Mouse (Mus musculus): Measurements from ENCODE around the gene Setx. TPM values are rescaled to one million over a fixed set of nuclear protein-coding genes. Genes with fewer than 3 reads are reported as not detected.

Gene Setx
- total and polyA plus RNA-seq, 2 experiments, result 1.8 to 13.6 TPM

GRCm38 (mm10) chr2:29206156-29206555 is 82.2 kb downstream of the Setx start:
- no peaks in the 10 kb centered on the region for H3K36me3 ChIP-seq (ENCODE audit: control insufficient read depth, insufficient read depth, low read length)
- no peak overlapping the region for H3K27ac ChIP-seq (replicated peaks; ENCODE audit: insufficient read depth, low read depth, low read length)
- WGBS, result 66% methylated on average over 8 of the region's 8 CpGs
- H3K27me3 ChIP-seq (ENCODE audit: control insufficient read depth, insufficient read depth, low read length), result no peaks in the 10 kb centered on the region
- DNase-seq (ENCODE audit: extremely low read depth, low read depth, low spot score), result no peak
- TF ChIP-seq POLR2A (IDR thresholded peaks at IDR 0.05; ENCODE audit: extremely low read depth, insufficient read depth, low read length) (no peak), CTCF (IDR thresholded peaks at IDR 0.05; ENCODE audit: low read depth, low read length) (no peak)
- H3K9ac ChIP-seq (ENCODE audit: low read depth, low read length), result no peak overlapping the region
- no peak overlapping the region for H3K4me3 ChIP-seq (ENCODE audit: insufficient read depth, low read depth, low read length)
- no peaks in the 10 kb centered on the region for H3K4me1 ChIP-seq (ENCODE audit: control insufficient read depth, insufficient read depth, low read length)
- H3K79me2 ChIP-seq (ENCODE audit: control insufficient read depth, insufficient read depth, low read length), result no peaks in the 10 kb centered on the region

GRCm38 (mm10) chr2:29216286-29217012 is 92.5 kb downstream of the Setx start:
- H3K27ac ChIP-seq (replicated peaks; ENCODE audit: insufficient read depth, low read depth, low read length), result no peak overlapping the region
- 61% methylated on average over 8 of the region's 8 CpGs for WGBS
- H3K4me3 ChIP-seq (ENCODE audit: insufficient read depth, low read depth, low read length), result no peak overlapping the region
- H3K4me1 ChIP-seq (ENCODE audit: control insufficient read depth, insufficient read depth, low read length), result no peaks in the 10 kb centered on the region
- H3K9ac ChIP-seq (ENCODE audit: low read depth, low read length), result no peak overlapping the region
- DNase-seq (ENCODE audit: extremely low read depth, low read depth, low spot score), result no peak
- H3K27me3 ChIP-seq (ENCODE audit: control insufficient read depth, insufficient read depth, low read length), result no peaks in the 10 kb centered on the region
- H3K36me3 ChIP-seq (ENCODE audit: control insufficient read depth, insufficient read depth, low read length), result no peaks in the 10 kb centered on the region
- H3K79me2 ChIP-seq (ENCODE audit: control insufficient read depth, insufficient read depth, low read length), result no peaks in the 10 kb centered on the region
- TF ChIP-seq CTCF (IDR thresholded peaks at IDR 0.05; ENCODE audit: low read depth, low read length) (peak; percentile 50), POLR2A (IDR thresholded peaks at IDR 0.05; ENCODE audit: extremely low read depth, insufficient read depth, low read length) (no peak)

- H3K9ac ChIP-seq (ENCODE audit: low read depth, low read length), result no peak overlapping the region
- TF ChIP-seq CTCF (IDR thresholded peaks at IDR 0.05; ENCODE audit: low read depth, low read length) (no peak), POLR2A (IDR thresholded peaks at IDR 0.05; ENCODE audit: extremely low read depth, insufficient read depth, low read length) (no peak)
- H3K4me1 ChIP-seq (ENCODE audit: control insufficient read depth, insufficient read depth, low read length), result no peaks in the 10 kb centered on the region
- H3K79me2 ChIP-seq (ENCODE audit: control insufficient read depth, insufficient read depth, low read length), result no peaks in the 10 kb centered on the region
- no peaks in the 10 kb centered on the region for H3K36me3 ChIP-seq (ENCODE audit: control insufficient read depth, insufficient read depth, low read length)
- DNase-seq (ENCODE audit: extremely low read depth, low read depth, low spot score), result no peak
- no peak overlapping the region for H3K27ac ChIP-seq (replicated peaks; ENCODE audit: insufficient read depth, low read depth, low read length)
- no peaks in the 10 kb centered on the region for H3K27me3 ChIP-seq (ENCODE audit: control insufficient read depth, insufficient read depth, low read length)
- H3K4me3 ChIP-seq (ENCODE audit: insufficient read depth, low read depth, low read length), result no peak overlapping the region
- 90% methylated on average over 5 of the region's 5 CpGs for WGBS
Observed at GRCm38 (mm10) chr2:29217042-29217441, 93.1 kb downstream of the Setx start.

GRCm38 (mm10) chr2:29217897-29218296 is 93.9 kb downstream of the Setx start:
- Histone ChIP-seq H3K79me2 (ENCODE audit: control insufficient read depth, insufficient read depth, low read length) (no peaks in the 10 kb centered on the region), H3K4me1 (ENCODE audit: control insufficient read depth, insufficient read depth, low read length) (no peaks in the 10 kb centered on the region), H3K27me3 (ENCODE audit: control insufficient read depth, insufficient read depth, low read length) (no peaks in the 10 kb centered on the region), H3K9ac (ENCODE audit: low read depth, low read length) (no peak overlapping the region), H3K4me3 (ENCODE audit: insufficient read depth, low read depth, low read length) (no peak overlapping the region), H3K36me3 (ENCODE audit: control insufficient read depth, insufficient read depth, low read length) (no peaks in the 10 kb centered on the region), H3K27ac (replicated peaks; ENCODE audit: insufficient read depth, low read depth, low read length) (no peak overlapping the region)
- TF ChIP-seq POLR2A (IDR thresholded peaks at IDR 0.05; ENCODE audit: extremely low read depth, insufficient read depth, low read length), result no peak
- 72% methylated on average over 10 of the region's 10 CpGs for WGBS
- no peak for DNase-seq (ENCODE audit: extremely low read depth, low read depth, low spot score)

GRCm38 (mm10) chr2:29218831-29219230 is 94.8 kb downstream of the Setx start:
- 89% methylated on average over 5 of the region's 5 CpGs for WGBS
- DNase-seq (ENCODE audit: extremely low read depth, low read depth, low spot score), result no peak
- Histone ChIP-seq H3K79me2 (ENCODE audit: control insufficient read depth, insufficient read depth, low read length) (no peaks in the 10 kb centered on the region), H3K4me3 (ENCODE audit: insufficient read depth, low read depth, low read length) (no peak overlapping the region), H3K27ac (replicated peaks; ENCODE audit: insufficient read depth, low read depth, low read length) (no peak overlapping the region), H3K36me3 (ENCODE audit: control insufficient read depth, insufficient read depth, low read length) (no peaks in the 10 kb centered on the region), H3K27me3 (ENCODE audit: control insufficient read depth, insufficient read depth, low read length) (no peaks in the 10 kb centered on the region), H3K9ac (ENCODE audit: low read depth, low read length) (no peak overlapping the region), H3K4me1 (ENCODE audit: control insufficient read depth, insufficient read depth, low read length) (no peaks in the 10 kb centered on the region)
- TF ChIP-seq CTCF (IDR thresholded peaks at IDR 0.05; ENCODE audit: low read depth, low read length) (no peak), POLR2A (IDR thresholded peaks at IDR 0.05; ENCODE audit: extremely low read depth, insufficient read depth, low read length) (no peak)

- Histone ChIP-seq H3K4me1 (ENCODE audit: control insufficient read depth, insufficient read depth, low read length) (no peaks in the 10 kb centered on the region), H3K27me3 (ENCODE audit: control insufficient read depth, insufficient read depth, low read length) (no peaks in the 10 kb centered on the region), H3K4me3 (ENCODE audit: insufficient read depth, low read depth, low read length) (no peak overlapping the region), H3K79me2 (ENCODE audit: control insufficient read depth, insufficient read depth, low read length) (no peaks in the 10 kb centered on the region), H3K9ac (ENCODE audit: low read depth, low read length) (no peak overlapping the region), H3K36me3 (ENCODE audit: control insufficient read depth, insufficient read depth, low read length) (no peaks in the 10 kb centered on the region), H3K27ac (replicated peaks; ENCODE audit: insufficient read depth, low read depth, low read length) (no peak overlapping the region)
- no peak for TF ChIP-seq CTCF (IDR thresholded peaks at IDR 0.05; ENCODE audit: low read depth, low read length)
- TF ChIP-seq POLR2A (IDR thresholded peaks at IDR 0.05; ENCODE audit: extremely low read depth, insufficient read depth, low read length), result no peak
- WGBS, result 15% methylated on average over 4 of the region's 4 CpGs
- DNase-seq (ENCODE audit: extremely low read depth, low read depth, low spot score), result no peak
Observed at GRCm38 (mm10) chr2:29222302-29222701, 98.3 kb downstream of the Setx start.

All from liver, adult 2 months (tissue).